Mouse (Mus musculus) lung, embryonic 15.5 days (tissue): Measurements from ENCODE around the gene Cfap299. TPM values are rescaled to one million over a fixed set of nuclear protein-coding genes. Genes with fewer than 3 reads are reported as not detected.

Experiments used
- ATAC-seq: fragments of 200-750 bp; cut with Nextera tagmentation; 2 replicates; pipeline ENCODE4 v1.8.0; 2017; ENCODE audit warnings: moderate number of reproducible peaks, borderline replicate concordance; ENCODE audit not compliant: low FRiP score, low TSS enrichment; ENCODE audit errors: extremely low read depth
- H3K27ac ChIP-seq: fragments of 300-500 bp; sonication (generic); 2 replicates; pipeline ENCODE4 v1.5.1; 2015; ENCODE audit warnings: moderate library complexity, mild to moderate bottlenecking, inconsistent platforms
- H3K27me3 ChIP-seq: fragments of 300-500 bp; sonication (generic); 2 replicates; pipeline ENCODE4 v1.6.1; 2015; ENCODE audit warnings: inconsistent platforms
- H3K36me3 ChIP-seq: fragments of 300-500 bp; sonication (generic); 2 replicates; pipeline ENCODE4 v1.6.1; 2015; ENCODE audit warnings: inconsistent platforms
- H3K4me1 ChIP-seq: fragments of 300-500 bp; sonication (generic); 2 replicates; pipeline ENCODE4 v1.6.1; 2015; ENCODE audit warnings: inconsistent platforms
- H3K4me2 ChIP-seq: fragments of 300-500 bp; sonication (generic); 2 replicates; pipeline ENCODE4 v1.6.1; 2015; ENCODE audit warnings: inconsistent platforms, mild to moderate bottlenecking, moderate library complexity
- H3K4me3 ChIP-seq: fragments of 300-500 bp; sonication (generic); 2 replicates; pipeline ENCODE4 v1.5.1; 2015; ENCODE audit warnings: mild to moderate bottlenecking, inconsistent platforms
- H3K9ac ChIP-seq: fragments of 300-500 bp; sonication (generic); 2 replicates; pipeline ENCODE4 v1.6.1; 2015; ENCODE audit warnings: inconsistent platforms
- H3K9me3 ChIP-seq: fragments of 300-500 bp; sonication (generic); 2 replicates; pipeline ENCODE4 v1.6.1; 2016; ENCODE audit warnings: inconsistent platforms
- WGBS: fragments of 180-500 bp; shearing (Covaris S2); methylation state at CpG from one replicate; pipeline ENCODE4 v1.1.7; 2015; 5-methylcytosine and 5-hydroxymethylcytosine counted together
- polyA plus RNA-seq: library from polyadenylated mRNA; unstranded; fragments of >200 nt; fragmentation: Nextera tagmentation; extraction: Ambion mirVana; gene quantifications from 2 replicates; pipeline ENCODE4 v1.2.1, GENCODE M21; 2015

Gene Cfap299
- polyA plus RNA-seq, 1 experiment from 2014 or later, result 3.0 TPM

- H3K4me1 ChIP-seq, result peaks cover 8% of the 10 kb centered on the region; the same call in 1 of the 2 replicates
- H3K9me3 ChIP-seq, result no peaks in the 10 kb centered on the region
- ATAC-seq, result no peak
- H3K9ac ChIP-seq, result no peak overlapping the region
- WGBS, result 60% methylated on average over 2 of the region's 2 CpGs
- H3K36me3 ChIP-seq, result no peaks in the 10 kb centered on the region
- no peak overlapping the region for H3K4me2 ChIP-seq
- H3K4me3 ChIP-seq, result no peak overlapping the region
- no peaks in the 10 kb centered on the region for H3K27me3 ChIP-seq
- H3K27ac ChIP-seq, result no peak overlapping the region
These were observed 15.5 kb downstream of the Cfap299 start for GRCm38 (mm10) chr5:98344581-98344980.

- no peaks in the 10 kb centered on the region for H3K27me3 ChIP-seq
- no peak overlapping the region for H3K4me2 ChIP-seq
- no peaks in the 10 kb centered on the region for H3K9me3 ChIP-seq
- no peaks in the 10 kb centered on the region for H3K36me3 ChIP-seq
- H3K27ac ChIP-seq, result no peak overlapping the region
- WGBS, result 57% methylated on average over 7 of the region's 7 CpGs
- H3K4me3 ChIP-seq, result no peak overlapping the region
- H3K4me1 ChIP-seq, result peaks cover 8% of the 10 kb centered on the region; the same call in 1 of the 2 replicates
- ATAC-seq, result no peak
- no peak overlapping the region for H3K9ac ChIP-seq
These were observed 17.0 kb downstream of the Cfap299 start for GRCm38 (mm10) chr5:98346067-98346466.

GRCm38 (mm10) chr5:98348605-98349004 is 19.5 kb downstream of the Cfap299 start:
- H3K9ac ChIP-seq, result no peak overlapping the region
- peak; percentile 82; the same call in 1 of the 2 replicates for ATAC-seq

GRCm38 (mm10) chr5:98359912-98360311 is 30.8 kb downstream of the Cfap299 start:
- Histone ChIP-seq H3K9ac (no peak overlapping the region), H3K9me3 (no peaks in the 10 kb centered on the region), H3K27ac (no peak overlapping the region), H3K27me3 (no peaks in the 10 kb centered on the region), H3K4me3 (no peak overlapping the region), H3K4me2 (no peak overlapping the region), H3K4me1 (no peaks in the 10 kb centered on the region), H3K36me3 (no peaks in the 10 kb centered on the region)
- 83% methylated on average over 7 of the region's 7 CpGs for WGBS
- ATAC-seq, result no peak

More at GRCm38 (mm10) chr5:98348605-98349004, 19.5 kb downstream of the Cfap299 start:
- H3K4me2 ChIP-seq, result no peak overlapping the region
- 0 out of 2 replicates have a peak overlapping the region, but pooled peaks have one; percentile 20 for H3K27ac ChIP-seq
- no peak overlapping the region for H3K4me3 ChIP-seq
- H3K9me3 ChIP-seq, result no peaks in the 10 kb centered on the region
- 4% methylated on average over 8 of the region's 8 CpGs for WGBS
- H3K27me3 ChIP-seq, result no peaks in the 10 kb centered on the region
- no peaks in the 10 kb centered on the region for H3K36me3 ChIP-seq
- peaks cover 8% of the 10 kb centered on the region; the same call in 1 of the 2 replicates for H3K4me1 ChIP-seq

GRCm38 (mm10) chr5:98360792-98361419 is 31.8 kb downstream of the Cfap299 start:
- WGBS, result 61% methylated on average over 5 of the region's 5 CpGs
- Histone ChIP-seq H3K36me3 (no peaks in the 10 kb centered on the region), H3K9me3 (no peaks in the 10 kb centered on the region)

GRCm38 (mm10) chr5:98363428-98363827 is 34.3 kb downstream of the Cfap299 start:
- no peak overlapping the region for H3K27ac ChIP-seq
- H3K4me2 ChIP-seq, result no peak overlapping the region
- H3K9me3 ChIP-seq, result no peaks in the 10 kb centered on the region
- no peak for ATAC-seq
- H3K4me1 ChIP-seq, result no peaks in the 10 kb centered on the region
- H3K36me3 ChIP-seq, result no peaks in the 10 kb centered on the region
- H3K9ac ChIP-seq, result no peak overlapping the region
- WGBS, result 60% methylated on average over 8 of the region's 8 CpGs
- no peak overlapping the region for H3K4me3 ChIP-seq
- H3K27me3 ChIP-seq, result no peaks in the 10 kb centered on the region

More at GRCm38 (mm10) chr5:98360792-98361419, 31.8 kb downstream of the Cfap299 start:
- H3K27me3 ChIP-seq, result no peaks in the 10 kb centered on the region
- H3K4me1 ChIP-seq, result no peaks in the 10 kb centered on the region
- no peak overlapping the region for H3K9ac ChIP-seq
- no peak overlapping the region for H3K27ac ChIP-seq
- H3K4me2 ChIP-seq, result no peak overlapping the region
- ATAC-seq, result no peak
- no peak overlapping the region for H3K4me3 ChIP-seq

- H3K9ac ChIP-seq, result no peak overlapping the region
- ATAC-seq, result no peak; the same call in 1 of the 2 replicates
- H3K27ac ChIP-seq, result no peak overlapping the region
- 39% methylated on average over 5 of the region's 5 CpGs for WGBS
- no peaks in the 10 kb centered on the region for H3K9me3 ChIP-seq
- H3K4me2 ChIP-seq, result no peak overlapping the region
- H3K36me3 ChIP-seq, result no peaks in the 10 kb centered on the region
- H3K27me3 ChIP-seq, result no peaks in the 10 kb centered on the region
- no peaks in the 10 kb centered on the region for H3K4me1 ChIP-seq
- H3K4me3 ChIP-seq, result no peak overlapping the region
These were observed 36.2 kb downstream of the Cfap299 start for GRCm38 (mm10) chr5:98365340-98365739.

GRCm38 (mm10) chr5:98368822-98369221 is 39.7 kb downstream of the Cfap299 start:
- ATAC-seq, result peak; percentile 64; the same call in 1 of the 2 replicates
- Histone ChIP-seq H3K27ac (no peak overlapping the region), H3K4me2 (no peak overlapping the region), H3K36me3 (no peaks in the 10 kb centered on the region), H3K4me1 (no peaks in the 10 kb centered on the region), H3K27me3 (no peaks in the 10 kb centered on the region), H3K9me3 (no peaks in the 10 kb centered on the region), H3K4me3 (no peak overlapping the region), H3K9ac (no peak overlapping the region)
- WGBS, result 48% methylated on average over 4 of the region's 4 CpGs

GRCm38 (mm10) chr5:98369426-98369825 is 40.3 kb downstream of the Cfap299 start:
- no peak overlapping the region for H3K4me2 ChIP-seq

GRCm38 (mm10) chr5:98376058-98376798 is 47.1 kb downstream of the Cfap299 start:
- Histone ChIP-seq H3K9me3 (no peaks in the 10 kb centered on the region), H3K4me2 (no peak overlapping the region)
- 79% methylated on average over 8 of the region's 8 CpGs for WGBS

More at GRCm38 (mm10) chr5:98369426-98369825, 40.3 kb downstream of the Cfap299 start:
- Histone ChIP-seq H3K36me3 (no peaks in the 10 kb centered on the region), H3K27ac (no peak overlapping the region), H3K9me3 (no peaks in the 10 kb centered on the region), H3K4me1 (no peaks in the 10 kb centered on the region), H3K9ac (no peak overlapping the region), H3K27me3 (no peaks in the 10 kb centered on the region), H3K4me3 (no peak overlapping the region)
- 59% methylated on average over 7 of the region's 7 CpGs for WGBS
- no peak for ATAC-seq

GRCm38 (mm10) chr5:98376799-98377090 is 47.6 kb downstream of the Cfap299 start:
- Histone ChIP-seq H3K4me3 (no peak overlapping the region), H3K36me3 (no peaks in the 10 kb centered on the region), H3K4me1 (no peaks in the 10 kb centered on the region), H3K27ac (no peak overlapping the region), H3K4me2 (no peak overlapping the region), H3K9ac (no peak overlapping the region), H3K27me3 (no peaks in the 10 kb centered on the region), H3K9me3 (no peaks in the 10 kb centered on the region)
- no peak for ATAC-seq
- 73% methylated on average over 4 of the region's 4 CpGs for WGBS

More at GRCm38 (mm10) chr5:98376058-98376798, 47.1 kb downstream of the Cfap299 start:
- ATAC-seq, result no peak
- Histone ChIP-seq H3K4me1 (no peaks in the 10 kb centered on the region), H3K9ac (no peak overlapping the region), H3K36me3 (no peaks in the 10 kb centered on the region), H3K4me3 (no peak overlapping the region), H3K27me3 (no peaks in the 10 kb centered on the region), H3K27ac (no peak overlapping the region)

GRCm38 (mm10) chr5:98380360-98380759 is 51.3 kb downstream of the Cfap299 start:
- Histone ChIP-seq H3K4me2 (no peak overlapping the region), H3K36me3 (no peaks in the 10 kb centered on the region), H3K9ac (no peak overlapping the region), H3K4me3 (no peak overlapping the region), H3K27me3 (no peaks in the 10 kb centered on the region), H3K9me3 (no peaks in the 10 kb centered on the region), H3K27ac (no peak overlapping the region), H3K4me1 (no peaks in the 10 kb centered on the region)
- no peak for ATAC-seq
- WGBS, result 90% methylated on average over 4 of the region's 4 CpGs
